Mouse (Mus musculus): Measurements from ENCODE around the gene 3110001I22Rik.

3110001I22Rik gene

GRCm38 (mm10) chr16:13716821-13717553 lies 45.3 kb downstream of the 3110001I22Rik start:
- in situ Hi-C loops (cut with MseI, MboI): no loop called here

DNA sequence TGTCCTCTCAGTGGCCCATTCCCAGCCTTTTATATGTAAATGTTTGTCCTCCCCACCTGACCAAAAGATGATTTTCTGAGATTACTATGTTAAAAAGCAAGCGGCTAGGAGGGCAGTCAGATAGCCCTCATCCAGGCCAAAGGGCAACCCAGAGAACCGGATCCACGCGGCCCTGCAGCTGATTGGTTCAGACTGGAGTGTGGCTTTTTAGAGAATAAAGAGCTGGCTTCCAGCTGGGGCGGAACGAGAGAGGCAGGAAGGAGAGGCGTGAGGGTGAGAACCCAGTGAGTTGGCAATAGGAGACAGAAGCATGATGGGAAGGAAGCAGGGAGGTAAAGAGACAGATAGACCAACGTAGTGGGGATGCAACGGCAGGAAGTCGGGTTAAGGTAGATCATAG lies 51.2 kb downstream of the 3110001I22Rik start:
- in situ Hi-C loops (cut with MseI, MboI): no loop called here

GRCm38 (mm10) chr16:13727811-13728335 lies 56.1 kb downstream of the 3110001I22Rik start:
- in situ Hi-C loops (cut with MseI, MboI): no loop called here

Measured in mouse trophoblast stem cell (cell line).